Mouse (Mus musculus) limb, embryonic 10.5 days (tissue): ENCODE results near the gene Fam214a. TPM values are rescaled to one million over a fixed set of nuclear protein-coding genes. Genes with fewer than 3 reads are reported as not detected.
A peak's percentile ranks its signal among the peaks of the same experiment; 100 is the strongest.

Experiments used
- DNase-seq: peaks from one replicate; pipeline ENCODE4 v3.0.0-alpha.2; 2017; ENCODE audit warnings: low spot score
- H3K27ac ChIP-seq: fragments of 300-500 bp; sonication (generic); 2 replicates; pipeline ENCODE4 v1.5.1; 2016; ENCODE audit warnings: mild to moderate bottlenecking
- H3K27me3 ChIP-seq: fragments of 300-500 bp; sonication (generic); 2 replicates; pipeline ENCODE4 v1.6.1; 2016; ENCODE audit warnings: low read depth, mild to moderate bottlenecking; ENCODE audit not compliant: poor library complexity, severe bottlenecking
- H3K36me3 ChIP-seq: fragments of 300-500 bp; sonication (generic); 2 replicates; pipeline ENCODE4 v1.6.1; 2016; ENCODE audit warnings: mild to moderate bottlenecking, moderate library complexity
- H3K4me1 ChIP-seq: fragments of 300-500 bp; sonication (generic); 2 replicates; pipeline ENCODE4 v1.6.1; 2016
- H3K4me3 ChIP-seq: fragments of 300-500 bp; sonication (generic); 2 replicates; pipeline ENCODE4 v1.5.1; 2016; ENCODE audit warnings: mild to moderate bottlenecking, moderate library complexity
- H3K9me3 ChIP-seq: fragments of 300-500 bp; sonication (generic); replicated peaks from 2 replicates; pipeline ENCODE4 v1.6.1; 2016; ENCODE audit warnings: mild to moderate bottlenecking
- WGBS: fragments of 180-500 bp; shearing (Covaris S2); methylation state at CpG from one replicate; pipeline ENCODE4 v1.1.7; 2016; 5-methylcytosine and 5-hydroxymethylcytosine counted together
- polyA plus RNA-seq: library from polyadenylated mRNA; unstranded; fragments of >200 nt; fragmentation: Nextera tagmentation; extraction: Ambion mirVana; gene quantifications from 2 replicates; pipeline ENCODE4 v1.2.1, GENCODE M21; 2016

Fam214a gene
- polyA plus RNA-seq, 1 experiment from 2014 or later: 6.4 TPM

DNA sequence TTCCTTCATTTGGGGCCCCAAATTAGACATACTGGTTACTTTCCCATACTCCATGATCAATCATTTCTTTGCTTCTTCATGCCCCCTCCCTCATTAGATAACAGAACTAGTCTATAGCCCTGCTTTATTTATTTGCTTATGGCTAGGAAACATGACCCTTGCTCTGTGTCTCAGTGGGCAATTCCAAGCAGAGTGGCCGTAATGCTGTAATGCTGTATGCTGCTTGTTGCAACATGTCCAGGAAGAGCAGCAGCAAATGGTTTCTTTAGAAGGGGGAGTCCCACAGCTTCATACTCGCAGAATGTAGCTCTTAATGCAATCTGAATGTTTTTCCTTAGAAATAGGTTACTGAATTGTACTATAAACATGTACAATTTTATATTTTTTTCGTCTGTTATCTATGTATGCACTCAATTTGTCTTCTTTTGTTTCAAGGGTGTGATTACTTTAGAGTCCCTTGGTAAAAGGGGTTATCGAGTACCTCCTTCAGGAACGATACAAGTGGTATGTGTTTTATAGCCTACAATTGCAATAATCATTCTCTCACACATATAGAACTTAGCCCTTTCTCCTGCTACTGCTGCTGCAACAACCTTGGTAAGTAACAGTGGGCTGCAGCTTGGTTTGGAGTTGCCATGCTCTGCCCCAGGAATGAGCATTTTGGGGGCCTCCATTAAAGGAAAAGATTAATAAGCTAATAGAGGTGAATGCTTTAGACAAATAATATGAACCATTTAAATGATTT, 70.6 kb downstream of the Fam214a start:
- no peak overlapping the region for H3K4me3 ChIP-seq
- H3K27me3 ChIP-seq: no peaks in the 10 kb centered on the region
- H3K36me3 ChIP-seq: peaks cover 3% of the 10 kb centered on the region; the same call in 1 of the 2 replicates
- H3K4me1 ChIP-seq: no peaks in the 10 kb centered on the region
- 71% methylated on average over 5 of the region's 5 CpGs for WGBS
- DNase-seq: no peak
- H3K27ac ChIP-seq: no peak overlapping the region
- no peaks in the 10 kb centered on the region for H3K9me3 ChIP-seq

DNA sequence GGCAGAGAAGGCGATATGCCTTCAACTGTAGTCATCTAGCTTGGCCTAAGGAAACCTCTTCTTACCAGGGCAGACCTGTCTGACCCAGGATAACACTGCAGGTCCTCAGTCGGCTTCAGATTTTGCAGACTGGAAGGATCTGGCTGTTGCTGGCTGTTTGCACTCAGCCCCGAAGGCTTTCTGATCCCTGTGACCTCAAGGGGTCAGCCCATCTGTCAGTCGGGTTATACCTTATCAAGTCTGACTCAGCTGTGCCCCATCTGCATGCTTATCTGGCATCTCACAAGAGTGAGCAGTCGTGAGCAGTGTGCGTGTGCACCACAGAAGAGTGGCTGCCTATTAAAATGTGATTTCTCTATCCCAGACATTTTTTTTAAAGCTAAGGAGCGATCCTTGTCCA, 71.4 kb downstream of the Fam214a start:
- WGBS: 42% methylated on average over 7 of the region's 7 CpGs
- Histone ChIP-seq H3K4me1 (no peaks in the 10 kb centered on the region), H3K9me3 (no peaks in the 10 kb centered on the region), H3K27me3 (no peaks in the 10 kb centered on the region), H3K27ac (no peak overlapping the region), H3K36me3 (peaks cover 3% of the 10 kb centered on the region; the same call in 1 of the 2 replicates), H3K4me3 (no peak overlapping the region)
- no peak for DNase-seq

DNA sequence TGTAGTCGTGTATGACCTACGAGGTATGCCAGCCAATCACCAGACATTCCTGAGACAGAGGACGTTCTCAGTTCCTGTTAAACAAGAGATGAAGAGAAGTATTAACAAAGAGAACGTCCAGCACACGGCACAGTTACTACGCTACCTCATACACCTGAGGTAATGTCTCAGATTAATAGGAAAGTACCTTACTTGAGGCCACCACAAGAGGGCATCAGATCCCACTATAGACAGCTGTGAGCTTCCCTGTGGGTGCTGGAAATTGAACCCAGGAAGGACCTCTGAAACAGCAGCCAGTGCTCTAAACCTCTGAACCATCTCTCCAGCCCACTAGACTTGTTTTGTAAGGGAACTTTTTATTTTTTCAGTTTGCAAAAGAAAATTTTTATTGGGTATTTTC, 73.0 kb downstream of the Fam214a start:
- Histone ChIP-seq H3K4me1 (no peaks in the 10 kb centered on the region), H3K9me3 (no peaks in the 10 kb centered on the region), H3K27me3 (no peaks in the 10 kb centered on the region), H3K27ac (no peak overlapping the region), H3K4me3 (no peak overlapping the region), H3K36me3 (peaks cover 3% of the 10 kb centered on the region; the same call in 1 of the 2 replicates)
- no peak for DNase-seq
- 70% methylated on average over 6 of the region's 6 CpGs for WGBS

DNA sequence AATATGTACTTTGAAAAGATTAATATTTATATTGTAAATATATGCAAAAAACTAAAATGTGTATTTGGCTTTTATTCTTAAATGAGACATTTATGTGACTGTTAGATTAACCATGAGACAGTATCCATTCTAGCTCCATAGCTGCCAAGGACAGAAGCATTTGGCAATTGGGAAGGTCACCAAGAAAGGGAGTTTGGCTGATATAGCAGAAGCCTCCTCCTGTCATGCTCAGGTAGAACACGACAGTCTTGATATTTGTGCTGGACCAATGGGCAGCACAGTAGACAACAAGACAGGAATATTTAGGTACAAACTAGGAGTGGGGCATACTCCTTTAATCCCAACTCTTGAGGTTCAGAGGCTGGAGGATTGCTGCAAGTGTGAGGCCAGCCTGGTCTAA, 79.7 kb downstream of the Fam214a start:
- Histone ChIP-seq H3K36me3 (no peaks in the 10 kb centered on the region), H3K9me3 (no peaks in the 10 kb centered on the region), H3K27ac (no peak overlapping the region), H3K4me3 (no peak overlapping the region), H3K27me3 (no peaks in the 10 kb centered on the region), H3K4me1 (0 out of 2 replicates have a peak, but pooled peaks cover 7% of the 10 kb centered on the region)
- WGBS: 91% methylated on average over 1 of the region's 1 CpGs
- DNase-seq: no peak

DNA sequence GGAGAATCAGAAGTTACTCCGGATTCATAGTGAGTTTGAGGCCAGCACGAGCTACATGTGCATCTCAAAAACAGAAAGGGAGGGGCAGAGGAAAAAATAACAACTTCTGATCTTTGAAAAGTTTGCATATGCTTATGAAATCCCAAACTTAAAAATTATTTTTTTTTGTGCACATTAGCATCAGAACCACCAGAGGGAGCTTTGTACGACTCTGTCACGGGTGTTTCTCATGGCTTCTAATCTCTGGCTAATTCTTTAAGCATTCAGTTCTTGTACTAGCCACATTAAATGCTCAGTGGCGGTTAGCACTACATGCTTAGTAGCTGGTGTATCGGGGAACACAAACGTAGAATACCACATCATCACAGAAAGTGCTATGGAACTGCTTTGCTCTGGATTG, 80.5 kb downstream of the Fam214a start:
- 0 out of 2 replicates have a peak, but pooled peaks cover 9% of the 10 kb centered on the region for H3K4me1 ChIP-seq
- H3K36me3 ChIP-seq: no peaks in the 10 kb centered on the region
- no peaks in the 10 kb centered on the region for H3K27me3 ChIP-seq
- H3K4me3 ChIP-seq: no peak overlapping the region
- no peak for DNase-seq
- H3K9me3 ChIP-seq: no peaks in the 10 kb centered on the region
- WGBS: 69% methylated on average over 7 of the region's 7 CpGs
- no peak overlapping the region for H3K27ac ChIP-seq

DNA sequence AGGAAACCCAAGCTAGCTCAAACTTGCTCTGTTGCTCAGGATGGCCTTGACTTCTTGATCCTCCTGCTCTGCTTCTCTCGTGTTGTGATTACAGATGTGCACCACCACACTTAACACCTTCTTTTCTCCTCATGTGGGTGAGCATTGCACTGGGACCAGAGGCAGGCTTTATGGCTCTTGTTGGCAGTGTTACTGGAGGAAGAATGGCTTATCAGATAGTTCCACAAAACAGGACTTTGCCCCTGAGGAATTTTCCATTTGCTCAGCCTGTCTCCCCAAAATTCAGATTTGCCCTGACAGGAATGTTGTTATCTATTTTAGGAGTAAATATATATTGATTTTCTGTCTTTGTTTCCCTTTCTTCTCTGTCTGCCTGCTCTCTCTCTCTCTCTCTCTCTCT, 82.0 kb downstream of the Fam214a start:
- Histone ChIP-seq H3K36me3 (no peaks in the 10 kb centered on the region), H3K4me1 (peaks cover 21% of the 10 kb centered on the region), H3K27me3 (no peaks in the 10 kb centered on the region), H3K4me3 (no peak overlapping the region), H3K27ac (no peak overlapping the region), H3K9me3 (no peaks in the 10 kb centered on the region)
- 39% methylated on average over 1 of the region's 1 CpGs for WGBS
- no peak for DNase-seq

DNA sequence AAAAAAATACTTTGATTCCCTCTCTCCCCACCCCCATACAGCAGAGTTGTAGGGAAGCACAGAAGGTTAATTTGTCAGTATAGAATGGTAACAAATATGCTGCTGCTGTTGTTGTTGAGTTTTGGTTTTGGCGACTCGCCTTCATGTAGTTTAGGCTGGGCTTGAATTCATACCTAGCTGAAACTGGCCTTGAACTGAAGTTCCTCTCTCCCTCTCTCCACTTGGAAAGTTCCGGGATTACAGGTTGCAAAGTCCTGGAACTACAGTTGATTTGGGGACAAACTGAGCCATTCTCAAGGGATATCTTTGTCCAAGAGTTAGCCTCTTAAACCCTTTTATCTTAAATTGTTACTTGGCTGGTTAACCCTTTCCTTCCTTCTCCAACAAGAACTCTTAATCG, 83.3 kb downstream of the Fam214a start:
- H3K4me3 ChIP-seq: no peak overlapping the region
- WGBS: 80% methylated on average over 4 of the region's 4 CpGs
- H3K9me3 ChIP-seq: no peaks in the 10 kb centered on the region
- H3K27me3 ChIP-seq: no peaks in the 10 kb centered on the region
- H3K27ac ChIP-seq: no peak overlapping the region
- no peak for DNase-seq
- peaks cover 21% of the 10 kb centered on the region for H3K4me1 ChIP-seq
- H3K36me3 ChIP-seq: peaks cover under 1% of the 10 kb centered on the region; the same call in 1 of the 2 replicates

DNA sequence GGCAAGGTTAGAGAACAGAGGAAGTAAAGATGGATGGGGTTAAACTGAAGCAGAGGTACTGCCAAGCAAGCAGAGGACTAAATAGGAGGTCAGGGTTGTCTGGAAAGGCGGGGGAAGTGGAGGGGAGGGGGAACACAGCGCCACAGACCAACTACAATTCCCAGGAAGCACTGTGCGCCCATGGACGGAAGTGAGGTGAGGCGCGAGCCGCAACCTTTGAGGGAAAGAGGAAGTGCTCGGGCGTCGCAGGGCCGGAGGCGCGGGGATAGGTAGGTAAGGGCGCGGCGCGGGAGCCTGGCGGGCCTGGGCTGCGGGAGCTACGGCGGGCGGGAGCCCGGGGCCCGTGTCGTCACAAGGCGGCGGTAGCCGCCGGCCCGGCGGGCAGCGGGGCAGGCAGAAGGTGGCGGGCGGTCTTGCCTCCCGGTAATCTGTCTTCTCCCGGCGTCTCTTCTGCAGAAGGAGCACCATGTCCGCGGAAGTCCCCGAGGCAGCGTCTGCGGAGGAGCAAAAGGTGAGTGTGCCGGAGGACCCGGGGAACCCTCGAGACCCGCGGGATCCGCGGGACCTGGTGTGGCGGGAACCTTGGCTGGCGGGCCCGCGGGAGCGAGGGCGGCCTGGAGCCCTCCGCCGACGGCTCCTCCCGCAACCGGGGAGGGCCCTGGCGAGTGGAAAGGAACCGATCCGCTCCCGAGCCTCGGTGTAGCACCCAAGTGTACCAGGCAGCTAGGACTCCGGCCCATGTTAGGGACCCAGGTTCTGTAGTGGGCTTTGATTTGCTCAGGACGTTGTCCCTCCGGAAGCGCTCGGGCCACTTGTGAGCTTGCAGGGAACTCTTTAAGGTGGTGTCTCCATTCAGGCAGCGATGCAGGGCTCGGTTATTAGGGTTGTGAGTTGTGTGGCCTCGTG, 85.0 kb downstream of the Fam214a start, which contains the start of gene Arpp19:
TSS of gene Arpp19 (plus strand) at position 164 of the 906 bp plus-strand sequence.
- H3K36me3 ChIP-seq: peaks cover 12% of the 10 kb centered on the region
- peak; percentile 89 for DNase-seq
- peak within 1 kb of the TSS; percentile 95 for H3K27ac ChIP-seq
- H3K27me3 ChIP-seq: no peaks in the 10 kb centered on the region
- H3K9me3 ChIP-seq: no peaks in the 10 kb centered on the region
- H3K4me3 ChIP-seq: peak within 1 kb of the TSS; percentile 97
- WGBS: under 1% methylated on average over 73 of the region's 73 CpGs
- peaks cover 21% of the 10 kb centered on the region for H3K4me1 ChIP-seq

DNA sequence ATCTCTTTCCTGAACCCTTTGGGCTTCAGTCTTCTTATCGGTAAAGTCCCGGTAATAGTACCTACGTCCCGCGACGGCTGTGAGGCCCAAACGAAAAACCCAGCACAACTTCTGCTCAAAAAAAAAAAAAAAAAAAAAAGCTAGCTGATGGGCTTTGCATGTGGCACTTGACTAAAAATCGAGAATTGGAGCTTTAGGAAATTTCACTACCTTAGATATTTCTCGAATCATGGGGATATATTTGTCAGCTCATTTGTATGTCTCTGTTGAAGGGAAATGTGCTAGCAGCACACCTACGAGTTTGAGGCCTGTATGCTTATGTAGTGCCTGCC, 85.6 kb downstream of the Fam214a start:
- no peaks in the 10 kb centered on the region for H3K27me3 ChIP-seq
- peak overlapping the region; percentile 95 for H3K27ac ChIP-seq
- no peak for DNase-seq
- H3K9me3 ChIP-seq: no peaks in the 10 kb centered on the region
- peaks cover 18% of the 10 kb centered on the region for H3K36me3 ChIP-seq
- under 1% methylated on average over 10 of the region's 10 CpGs for WGBS
- peaks cover 21% of the 10 kb centered on the region for H3K4me1 ChIP-seq
- peak overlapping the region; percentile 97 for H3K4me3 ChIP-seq

DNA sequence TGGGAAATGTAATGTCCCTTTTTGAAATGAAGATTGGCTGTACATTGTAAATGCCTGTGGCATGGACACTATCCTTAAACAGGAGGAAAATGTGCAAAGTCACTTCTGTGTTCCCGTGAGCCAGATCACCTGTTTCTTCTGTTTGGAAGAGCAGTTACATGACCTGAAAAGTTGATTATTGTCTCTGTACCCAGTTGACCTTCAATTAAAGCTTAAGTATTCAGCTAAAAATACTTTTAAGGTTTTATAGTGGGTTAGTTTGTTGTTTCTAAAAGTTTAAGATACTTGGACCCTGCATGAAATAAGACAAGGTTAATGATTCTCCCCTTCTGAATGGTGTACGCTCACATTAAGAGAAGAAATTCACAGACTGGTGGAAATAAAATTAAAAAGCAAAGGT, 87.9 kb downstream of the Fam214a start:
- Histone ChIP-seq H3K9me3 (no peaks in the 10 kb centered on the region), H3K4me1 (peaks cover 21% of the 10 kb centered on the region), H3K27me3 (no peaks in the 10 kb centered on the region), H3K36me3 (peaks cover 33% of the 10 kb centered on the region), H3K4me3 (no peak overlapping the region), H3K27ac (no peak overlapping the region)
- 91% methylated on average over 2 of the region's 2 CpGs for WGBS
- DNase-seq: no peak

DNA sequence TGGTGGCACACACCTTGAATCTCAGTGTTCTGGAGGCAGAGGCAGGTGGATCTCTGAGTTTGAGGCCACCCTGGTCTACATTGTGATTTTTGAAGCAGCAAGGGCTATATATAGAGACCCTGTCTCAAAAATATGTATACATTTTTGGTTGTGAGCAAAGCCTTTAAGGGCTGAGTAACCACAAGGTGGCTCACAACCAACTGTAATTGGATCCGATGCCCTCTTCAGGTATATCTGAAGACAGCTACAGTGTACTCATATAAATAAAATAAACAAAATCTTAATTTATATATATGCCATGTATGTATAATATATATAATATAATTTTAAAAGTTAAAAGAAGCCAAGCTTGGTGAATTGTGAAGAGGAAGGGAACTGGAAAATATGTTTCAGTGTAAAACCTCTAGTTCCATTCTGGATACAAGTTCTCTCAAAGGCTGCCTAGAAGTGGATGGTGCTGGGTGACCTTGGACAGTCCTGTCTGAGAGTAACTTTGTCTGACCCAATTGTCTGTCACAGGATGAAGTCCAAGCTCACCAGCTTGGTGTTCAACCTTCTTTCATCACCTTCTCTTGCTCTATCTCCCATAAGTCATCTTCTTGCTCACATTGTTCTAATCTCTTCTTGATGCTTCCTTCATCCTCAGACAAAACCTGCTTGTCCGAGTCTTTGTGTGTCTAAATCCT, 89.3 kb downstream of the Fam214a start:
- no peaks in the 10 kb centered on the region for H3K9me3 ChIP-seq
- H3K4me3 ChIP-seq: no peak overlapping the region
- 88% methylated on average over 2 of the region's 2 CpGs for WGBS
- no peaks in the 10 kb centered on the region for H3K27me3 ChIP-seq
- DNase-seq: no peak
- H3K4me1 ChIP-seq: peaks cover 18% of the 10 kb centered on the region
- peaks cover 47% of the 10 kb centered on the region for H3K36me3 ChIP-seq
- H3K27ac ChIP-seq: no peak overlapping the region

DNA sequence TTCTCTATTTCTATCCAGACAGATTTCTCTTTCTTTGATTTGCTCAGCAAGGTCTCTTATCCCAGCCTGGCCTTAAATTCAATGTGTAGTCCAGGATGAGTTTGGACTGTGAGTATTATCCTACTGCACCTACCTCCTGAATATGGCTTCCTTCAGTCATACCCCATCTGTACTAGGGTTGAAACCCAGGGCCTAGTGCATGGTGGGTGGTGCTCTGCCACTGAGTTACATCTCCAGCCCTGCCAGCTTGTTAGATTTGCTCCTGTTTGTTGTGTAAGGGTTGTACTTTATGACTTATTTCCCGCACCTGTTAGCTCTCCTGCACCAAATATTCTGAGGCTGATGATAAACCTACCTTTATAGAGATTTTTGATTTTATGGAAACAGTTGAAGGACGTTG, 90.5 kb downstream of the Fam214a start:
- peaks cover 11% of the 10 kb centered on the region for H3K4me1 ChIP-seq
- H3K27ac ChIP-seq: no peak overlapping the region
- peaks cover 51% of the 10 kb centered on the region for H3K36me3 ChIP-seq
- 93% methylated on average over 2 of the region's 2 CpGs for WGBS
- H3K9me3 ChIP-seq: no peaks in the 10 kb centered on the region
- no peak for DNase-seq
- H3K27me3 ChIP-seq: no peaks in the 10 kb centered on the region
- no peak overlapping the region for H3K4me3 ChIP-seq

DNA sequence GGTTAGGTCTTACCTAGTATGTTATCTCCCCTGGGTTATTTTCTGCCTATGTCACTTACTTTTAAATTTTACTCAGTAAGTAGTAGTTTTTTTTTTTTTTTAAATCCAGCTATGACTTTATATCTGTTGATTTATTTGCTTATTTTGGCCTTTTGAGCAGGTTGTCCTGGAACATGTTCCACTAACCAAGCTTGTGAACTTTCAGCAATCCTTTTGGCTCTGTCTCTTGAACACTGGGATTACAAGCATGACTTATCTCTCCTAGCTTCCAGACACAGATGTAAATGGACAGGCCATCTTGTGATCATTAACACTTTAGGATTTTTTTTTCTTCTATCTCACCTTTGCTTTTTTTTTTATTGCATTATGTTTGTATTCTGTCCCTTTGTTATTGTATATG, 94.4 kb downstream of the Fam214a start:
- H3K4me3 ChIP-seq: no peak overlapping the region
- no peak for DNase-seq
- no peak overlapping the region for H3K27ac ChIP-seq
- H3K36me3 ChIP-seq: peaks cover 54% of the 10 kb centered on the region
- H3K9me3 ChIP-seq: no peaks in the 10 kb centered on the region
- H3K4me1 ChIP-seq: no peaks in the 10 kb centered on the region
- H3K27me3 ChIP-seq: no peaks in the 10 kb centered on the region
